Mouse (Mus musculus) ovary, postnatal 36 days (tissue): Measurements from ENCODE around the gene Pms2.
A peak's percentile ranks its signal among the peaks of the same experiment; 100 is the strongest.

Experiments
- DNase-seq: peaks from one replicate; pipeline ENCODE4 v3.0.0; 2022; ENCODE audit warnings: low spot score, mixed read lengths

The Pms2 gene

DNA sequence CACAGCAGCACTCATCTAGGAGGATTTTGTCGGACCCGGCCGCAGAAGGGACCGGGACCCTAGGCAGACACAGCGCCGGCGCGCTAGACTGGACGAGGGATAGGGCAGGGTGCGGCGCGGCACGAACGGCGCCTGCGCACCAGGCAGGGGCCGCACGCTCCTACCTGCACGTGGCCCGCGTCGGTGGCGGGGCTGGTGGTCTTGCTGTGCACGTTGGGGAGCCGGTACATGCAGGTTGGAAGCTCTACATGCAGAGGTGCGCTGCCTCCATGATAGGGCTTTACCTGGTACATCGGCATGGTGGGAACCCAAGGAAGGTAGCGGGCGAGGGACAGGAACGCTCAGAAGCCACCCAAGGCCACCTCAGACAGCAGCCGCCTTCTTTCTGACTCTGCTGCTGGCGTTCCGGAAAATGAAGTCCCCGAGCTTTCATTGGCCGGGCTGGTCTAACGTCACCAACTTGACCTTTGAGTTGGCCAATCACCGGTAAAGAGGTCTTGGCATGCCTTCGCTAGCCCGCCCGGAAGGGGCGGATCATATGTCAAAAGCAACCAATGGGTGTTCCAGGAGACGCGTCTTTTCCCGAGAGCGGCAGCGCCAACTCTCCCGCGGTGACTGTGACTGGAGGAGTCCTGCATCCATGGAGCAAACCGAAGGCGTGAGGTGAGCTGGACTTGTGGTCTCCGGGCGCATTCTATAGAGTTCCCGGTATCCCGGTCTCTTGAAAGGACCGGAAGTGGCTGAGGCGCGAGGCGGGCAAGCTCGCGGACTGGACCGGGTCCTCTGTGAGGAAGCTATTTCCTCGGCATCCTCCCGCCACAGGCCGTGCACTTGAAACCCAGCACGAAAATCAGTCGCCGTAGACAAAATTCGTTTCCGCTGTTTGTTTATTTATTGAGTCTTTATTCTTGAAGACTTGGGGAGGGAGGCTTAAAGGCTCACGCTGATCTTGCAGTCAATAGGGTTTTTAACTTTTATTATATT is at the start of gene Pms2, which contains the start of gene Aimp2:
Gene Pms2, plus strand, starts transcription at position 548 of the 984 bp plus-strand sequence.
Gene Aimp2, minus strand, starts transcription at position 431 of the 984 bp plus-strand sequence.
- peak; percentile 91 for DNase-seq

DNA sequence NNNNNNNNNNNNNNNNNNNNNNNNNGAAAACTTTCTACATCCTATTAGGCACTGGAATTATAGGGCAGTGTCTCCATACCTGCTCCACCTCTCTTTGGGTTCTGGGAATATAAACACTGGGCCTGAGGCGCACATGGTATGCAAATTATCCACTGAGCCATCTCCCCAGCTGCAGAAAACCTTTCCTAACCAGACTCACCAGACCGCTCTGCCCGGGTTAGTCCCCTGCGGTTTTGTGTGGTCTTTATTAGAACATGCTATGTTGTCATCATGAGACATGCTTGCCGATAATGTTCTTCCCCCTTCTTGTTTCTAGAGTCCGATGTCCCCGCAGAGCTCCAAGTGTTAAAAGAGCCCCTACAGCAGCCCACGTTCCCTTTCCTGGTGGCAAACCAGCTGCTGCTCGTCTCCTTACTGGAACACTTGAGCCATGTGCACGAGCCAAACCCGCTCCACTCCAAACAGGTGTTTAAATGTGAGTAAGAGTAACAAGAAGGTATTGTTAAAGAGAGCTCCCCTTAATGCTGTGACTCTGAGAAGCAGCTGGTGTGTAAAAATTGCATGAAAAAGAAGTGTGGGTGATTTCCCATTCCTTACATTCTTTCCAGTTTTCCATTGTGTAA is 38.1 kb upstream of the Pms2 start:
- DNase-seq = no peak

DNA sequence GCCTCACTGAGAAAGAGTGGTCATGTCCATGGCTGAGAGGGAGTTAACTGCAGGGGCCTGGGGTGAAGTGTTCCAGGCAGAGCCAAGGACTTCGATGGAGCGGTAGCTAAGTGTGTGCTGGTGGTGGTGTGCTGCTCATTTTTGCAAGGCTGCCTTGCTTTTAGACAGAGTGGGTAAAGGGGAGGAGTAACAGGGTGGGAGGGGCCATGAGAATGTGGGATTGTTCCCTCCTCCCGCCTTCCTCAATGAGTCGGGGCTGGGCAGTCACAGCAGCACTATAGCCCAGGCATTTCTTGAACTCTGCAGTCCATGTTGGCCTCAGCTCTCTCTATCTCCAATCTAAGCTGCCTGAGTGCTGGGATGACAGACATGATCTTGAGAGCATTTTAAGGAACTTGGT is 35.2 kb upstream of the Pms2 start:
- no peak for DNase-seq

DNA sequence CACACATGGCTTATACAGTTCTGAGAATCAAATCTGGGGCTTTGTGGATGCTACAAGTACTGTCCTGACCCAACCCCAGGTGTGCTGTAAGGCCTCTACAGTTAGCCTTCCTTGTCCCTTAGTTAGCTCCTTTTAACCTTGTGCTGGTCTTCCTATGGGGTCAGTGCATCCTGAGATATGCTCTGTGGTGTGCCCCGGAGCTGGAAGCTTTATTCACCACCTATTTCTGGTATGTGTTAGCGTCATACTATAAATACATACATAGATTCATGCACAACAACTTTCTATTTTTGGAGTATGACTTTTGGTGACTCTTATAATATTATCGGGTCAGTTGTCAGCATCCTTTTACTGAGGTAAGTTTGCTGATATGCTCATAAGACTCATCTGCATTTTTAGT is 24.5 kb upstream of the Pms2 start:
- DNase-seq = no peak

DNA sequence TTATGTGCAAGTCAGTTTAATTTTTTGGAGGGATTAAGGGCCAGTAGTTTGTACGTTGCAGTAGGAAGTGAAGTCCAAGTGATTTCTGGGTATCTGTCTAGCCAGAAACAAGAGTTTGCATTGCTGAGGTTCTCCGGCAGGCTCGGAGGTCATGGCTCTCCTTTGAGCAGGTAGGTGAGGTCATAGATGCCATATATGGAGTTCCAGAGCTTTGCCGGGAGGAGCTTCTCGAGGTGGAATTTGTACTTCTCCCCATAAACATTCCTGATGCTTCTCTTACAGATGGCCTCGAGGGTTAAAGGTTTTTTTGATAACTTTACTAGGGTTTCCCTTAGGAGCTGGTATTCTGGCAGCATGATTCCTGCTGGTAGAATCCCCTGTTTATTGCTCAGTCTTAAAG is 19.0 kb upstream of the Pms2 start:
- DNase-seq = no peak

DNA sequence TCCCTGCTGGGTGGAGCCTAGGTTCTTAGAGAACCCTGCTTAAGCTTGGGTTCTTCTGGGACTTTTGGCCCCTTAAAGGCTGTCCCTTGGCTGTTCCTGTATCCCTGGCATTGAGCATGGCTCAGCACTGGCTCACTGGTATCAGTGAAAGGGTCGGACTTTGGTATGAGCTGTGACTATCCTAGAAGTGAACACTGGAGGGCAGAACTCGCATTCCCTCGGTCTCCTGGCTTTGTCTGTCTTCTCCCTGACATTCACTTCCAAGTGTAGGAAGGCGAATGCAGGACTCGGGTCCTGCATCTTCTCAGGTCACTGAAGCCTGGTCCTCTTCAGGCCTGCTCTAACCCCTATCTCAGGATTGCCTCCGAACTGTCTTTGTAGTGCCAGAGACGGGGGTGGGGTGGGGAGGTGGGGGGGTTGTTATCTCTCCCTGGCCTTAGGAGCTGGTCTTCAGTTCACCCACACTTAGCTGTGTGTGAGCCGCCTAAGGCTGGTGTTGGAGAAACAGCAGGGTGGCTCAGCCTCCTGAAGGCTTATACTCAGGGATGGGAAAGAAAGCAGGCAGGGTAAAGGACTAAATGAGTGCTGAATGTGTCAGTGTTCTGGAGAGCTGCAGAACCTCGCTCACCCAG is 17.4 kb upstream of the Pms2 start:
- DNase-seq = no peak

DNA sequence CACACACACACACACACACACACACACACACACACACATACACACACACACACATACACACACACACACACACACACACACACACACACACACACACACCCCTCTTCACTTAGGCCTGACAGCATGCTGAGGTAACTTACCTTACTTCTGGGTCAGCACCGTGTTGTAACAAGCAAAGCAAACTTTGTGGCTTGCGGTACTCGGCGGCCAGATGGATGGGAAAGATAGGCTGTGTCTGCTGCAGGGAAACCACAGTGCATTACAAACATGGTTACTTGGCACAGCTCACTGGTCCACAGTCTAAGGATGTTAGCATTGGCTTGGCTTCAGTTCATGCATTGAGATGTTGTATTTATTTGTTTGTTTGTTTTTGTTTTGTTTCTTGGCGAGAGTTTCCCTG is 16.4 kb upstream of the Pms2 start:
- no peak for DNase-seq

DNA sequence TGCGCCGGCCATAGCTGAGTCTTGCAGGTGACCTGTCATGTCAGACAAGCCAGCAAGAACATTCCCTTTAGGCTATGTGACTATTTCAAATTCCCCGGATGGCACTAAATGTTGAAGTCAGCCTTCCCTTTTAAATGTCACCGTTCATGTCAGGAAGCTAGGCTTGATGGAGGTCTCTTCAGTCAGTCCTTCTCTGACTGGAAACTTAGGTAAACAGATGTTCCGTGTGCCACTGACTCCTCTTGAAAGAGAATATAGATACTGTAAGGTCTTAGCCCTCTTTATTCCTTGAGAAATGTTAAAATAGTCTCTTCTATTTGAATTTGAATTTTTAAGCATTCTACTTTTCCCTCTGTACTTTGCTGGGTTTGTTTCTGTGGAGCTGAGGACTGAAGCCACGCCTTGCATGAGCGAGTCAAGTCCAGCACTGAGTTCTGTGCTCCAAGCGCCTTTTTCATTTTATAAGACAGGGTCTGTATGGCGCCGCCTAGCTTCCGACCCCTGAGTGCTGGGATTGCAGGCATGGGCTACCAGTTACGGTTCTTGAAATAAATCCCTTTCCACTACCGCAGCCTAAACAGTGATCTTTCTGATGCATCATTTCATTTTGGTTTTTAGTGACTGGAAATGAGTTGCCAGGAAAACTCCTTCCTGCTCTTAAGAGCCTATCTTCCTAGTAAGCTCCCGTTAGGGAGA is 12.0 kb upstream of the Pms2 start, which contains the start of gene Ankrd61:
Gene Ankrd61, minus strand, starts transcription at position 51 of the 696 bp plus-strand sequence.
- DNase-seq = no peak

DNA sequence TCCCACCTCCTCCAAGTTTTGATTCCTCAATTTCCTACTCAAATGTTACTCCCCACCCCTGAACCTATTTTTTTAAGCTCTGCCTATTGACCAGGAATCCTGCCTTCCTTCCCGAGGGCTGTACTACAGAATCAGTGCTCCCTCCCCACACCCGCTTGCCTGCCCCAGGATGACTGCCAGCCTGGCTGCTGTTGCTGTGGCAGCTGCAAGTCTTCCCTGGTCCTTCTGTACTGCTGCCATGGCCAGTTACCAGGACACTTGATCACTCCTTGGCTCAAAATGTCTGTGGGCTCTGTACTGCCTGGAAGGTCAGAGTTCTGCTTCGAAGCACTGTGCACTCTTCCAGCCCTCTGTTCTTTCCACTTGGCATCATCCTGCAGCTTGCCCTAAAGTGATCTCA is 7.7 kb upstream of the Pms2 start:
- no peak for DNase-seq

DNA sequence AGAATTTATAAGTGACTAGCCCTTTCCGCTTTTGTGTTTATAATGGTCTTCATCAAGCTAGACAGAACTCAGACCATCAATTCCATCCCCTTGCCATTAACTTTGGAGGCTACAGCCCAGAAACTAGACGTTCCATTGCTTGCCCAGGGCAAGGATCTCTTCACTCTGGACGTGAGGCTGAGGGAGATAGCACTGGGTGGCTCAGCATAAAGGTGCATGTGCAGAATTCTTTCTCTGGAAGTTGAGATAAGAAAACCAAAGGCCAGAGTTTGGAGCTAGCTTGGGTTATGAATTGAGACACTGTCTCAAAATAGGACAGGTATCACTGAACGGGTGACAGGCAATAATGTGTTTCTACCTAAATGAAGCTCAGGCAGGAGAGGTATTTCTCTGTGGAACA is 6.0 kb upstream of the Pms2 start:
- DNase-seq = no peak

DNA sequence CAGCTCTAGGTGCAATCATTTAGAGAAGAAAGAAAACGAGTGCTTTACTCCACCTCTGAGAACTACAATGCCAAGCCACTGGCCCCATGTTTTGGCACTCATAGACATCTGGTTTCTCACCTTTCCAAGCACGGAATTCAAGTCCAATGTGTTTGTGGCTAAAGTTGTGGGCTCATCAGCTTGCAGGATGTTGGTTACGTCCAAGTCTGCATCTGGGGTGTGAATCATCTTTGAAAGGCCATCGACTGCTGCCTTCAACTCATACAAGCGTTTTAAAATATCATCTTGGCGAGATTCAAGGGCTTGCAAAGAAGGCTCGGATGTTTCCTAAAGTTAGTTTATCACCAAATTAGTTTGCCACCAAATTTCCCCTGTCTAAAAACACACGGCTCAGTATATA is 3.3 kb upstream of the Pms2 start:
- DNase-seq = no peak

DNA sequence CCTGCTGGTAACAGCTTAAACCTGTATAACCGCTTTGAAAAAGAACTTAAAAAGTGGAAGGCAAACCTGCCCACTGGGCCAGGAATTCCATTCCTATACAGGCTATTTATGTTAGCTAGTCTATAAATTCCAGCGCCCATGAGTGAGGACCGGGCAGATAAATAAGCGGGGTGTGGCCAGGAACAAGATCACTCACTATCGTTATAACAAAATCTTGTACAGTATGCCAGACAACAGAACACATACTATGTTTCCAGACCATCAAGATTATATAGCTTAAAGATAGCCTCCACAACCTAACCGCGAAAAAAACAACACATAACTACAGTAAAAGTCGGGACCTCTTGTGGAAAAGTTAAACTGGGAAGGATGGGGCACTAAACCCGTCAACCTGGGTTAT is 838 bp upstream of the Pms2 start:
- no peak for DNase-seq

DNA sequence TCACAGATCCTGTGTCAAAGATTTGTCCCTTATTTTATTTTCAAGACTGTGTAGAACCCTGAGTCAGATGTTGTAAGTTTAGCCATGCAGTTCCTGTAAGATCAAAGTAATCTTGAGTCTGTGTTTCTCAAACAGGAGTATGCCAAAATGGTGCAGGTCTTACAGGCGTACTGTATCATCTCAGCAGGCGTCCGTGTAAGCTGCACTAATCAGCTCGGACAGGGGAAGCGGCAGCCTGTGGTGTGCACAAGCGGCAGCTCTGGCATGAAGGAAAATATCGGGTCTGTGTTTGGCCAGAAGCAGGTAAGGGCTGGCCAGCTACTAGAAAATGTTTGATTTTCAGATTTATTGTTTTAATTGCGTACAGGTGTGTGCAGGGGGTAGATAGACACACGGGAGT is 6.5 kb downstream of the Pms2 start:
- no peak for DNase-seq

DNA sequence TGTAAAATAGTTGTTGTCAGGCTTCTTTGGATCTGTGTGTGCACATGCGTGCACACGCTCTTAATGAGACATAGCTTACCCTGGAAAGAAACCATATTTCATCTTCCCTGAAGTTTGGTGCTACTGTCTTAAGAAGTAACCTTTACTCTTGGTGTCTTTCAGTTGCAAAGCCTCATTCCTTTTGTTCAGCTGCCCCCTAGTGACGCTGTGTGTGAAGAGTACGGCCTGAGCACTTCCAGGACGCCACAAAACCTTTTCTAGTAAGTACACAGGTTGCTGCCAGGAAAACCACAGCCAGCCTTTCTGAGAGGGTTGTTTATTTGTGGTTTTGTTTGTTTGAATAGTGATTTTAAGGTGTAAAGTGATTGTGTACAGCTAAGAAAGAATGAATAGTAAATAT is 7.7 kb downstream of the Pms2 start:
- peak; percentile 45 for DNase-seq

DNA sequence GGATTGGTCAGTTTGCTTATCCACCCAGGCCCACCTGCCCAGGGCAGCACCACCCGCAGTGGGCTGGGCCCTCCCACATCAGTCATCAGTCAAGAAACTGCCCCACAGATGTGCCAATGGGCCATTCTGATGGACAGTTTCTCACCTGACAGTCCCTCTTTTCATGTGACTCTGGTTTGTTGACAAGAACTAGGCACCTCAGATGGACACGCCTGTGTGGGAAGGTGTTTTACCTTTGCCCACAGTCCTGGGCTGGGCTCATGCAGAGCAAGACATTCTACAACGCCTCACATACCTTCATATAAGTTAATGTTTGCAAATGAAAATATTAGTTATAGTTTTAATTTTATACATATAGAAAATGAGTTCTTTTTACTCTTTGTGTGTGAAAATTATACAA is 8.4 kb downstream of the Pms2 start:
- no peak for DNase-seq

DNA sequence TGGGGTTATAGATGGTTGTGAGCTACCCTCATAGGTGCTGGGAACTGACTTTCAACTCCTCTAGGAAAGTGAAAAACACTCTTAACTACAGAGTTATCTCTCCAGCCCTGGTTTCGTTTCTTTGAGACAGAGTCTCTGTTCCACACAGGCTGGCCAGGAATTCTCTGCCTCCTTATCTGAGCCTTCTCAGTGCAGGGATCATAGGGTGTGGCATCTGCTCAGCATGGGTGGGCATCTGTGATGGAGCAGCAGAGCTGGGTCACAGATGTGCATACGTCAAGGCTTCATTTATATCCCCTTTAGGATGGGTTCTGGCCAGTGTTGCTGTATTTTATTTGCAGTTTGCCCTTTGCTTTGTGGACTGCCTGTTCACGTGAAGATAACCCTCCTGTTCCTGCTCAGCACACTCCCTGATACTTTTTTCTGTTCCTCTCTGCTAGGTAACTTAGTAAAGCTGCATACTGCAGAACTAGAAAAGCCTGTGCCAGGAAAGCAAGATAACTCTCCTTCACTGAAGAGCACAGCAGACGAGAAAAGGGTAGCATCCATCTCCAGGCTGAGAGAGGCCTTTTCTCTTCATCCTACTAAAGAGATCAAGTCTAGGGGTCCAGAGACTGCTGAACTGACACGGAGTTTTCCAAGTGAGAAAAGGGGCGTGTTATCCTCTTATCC is 15.2 kb downstream of the Pms2 start:
- DNase-seq = no peak

DNA sequence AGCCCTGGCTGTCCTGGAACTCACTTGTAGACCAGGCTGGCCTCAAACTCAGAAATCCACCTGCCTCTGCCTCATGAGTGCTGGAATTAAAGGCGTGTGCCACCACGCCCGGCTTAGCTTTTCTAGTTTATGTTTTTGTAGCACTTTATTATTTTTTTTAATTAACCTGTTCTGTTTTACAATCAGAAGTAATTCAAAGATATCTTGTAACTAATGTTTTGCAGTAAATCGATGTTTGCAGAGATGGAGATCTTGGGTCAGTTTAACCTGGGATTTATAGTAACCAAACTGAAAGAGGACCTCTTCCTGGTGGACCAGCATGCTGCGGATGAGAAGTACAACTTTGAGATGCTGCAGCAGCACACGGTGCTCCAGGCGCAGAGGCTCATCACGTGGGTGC is 18.1 kb downstream of the Pms2 start, which contains the start of gene Gm42421:
Gene Gm42421, plus strand, starts transcription at position 301 of the 400 bp plus-strand sequence.
- DNase-seq = no peak

DNA sequence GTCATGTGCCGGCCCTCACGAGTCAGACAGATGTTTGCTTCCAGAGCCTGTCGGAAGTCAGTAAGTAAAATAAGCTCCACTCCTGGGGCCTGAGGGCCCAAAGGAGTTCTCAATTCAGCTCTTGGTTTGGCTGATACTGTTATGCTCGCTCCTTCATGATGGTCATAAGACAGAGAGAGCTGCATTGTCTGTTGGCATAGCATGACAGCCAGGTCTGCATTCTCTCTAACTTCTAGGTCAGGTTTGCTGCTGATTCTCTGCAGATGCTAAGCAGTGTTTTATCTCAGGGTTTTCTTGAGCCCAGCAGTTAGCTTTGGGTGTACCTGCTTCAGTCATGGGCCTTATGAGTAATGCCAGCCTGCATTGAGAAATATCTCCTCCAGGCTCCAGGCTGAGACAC is 19.5 kb downstream of the Pms2 start:
- DNase-seq = no peak

DNA sequence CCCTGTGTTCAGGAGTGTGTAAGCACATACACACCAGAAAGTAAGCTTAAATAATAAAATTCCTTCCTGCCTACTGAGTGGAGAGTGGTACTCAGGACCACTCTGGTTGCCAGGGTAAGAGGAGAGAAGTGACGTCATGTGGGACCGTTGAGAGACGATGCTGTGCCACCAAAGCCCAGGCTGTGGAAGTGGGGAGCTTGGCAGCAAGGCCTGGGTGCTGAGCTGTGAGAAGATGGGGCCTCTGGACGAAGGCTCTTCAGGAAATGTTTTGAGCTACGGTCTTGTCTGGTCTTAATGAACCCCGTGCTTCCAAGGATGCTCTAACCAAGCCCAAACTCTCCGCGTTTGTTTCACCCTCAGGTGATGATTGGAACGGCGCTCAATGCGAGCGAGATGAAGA is 20.9 kb downstream of the Pms2 start:
- DNase-seq = no peak

DNA sequence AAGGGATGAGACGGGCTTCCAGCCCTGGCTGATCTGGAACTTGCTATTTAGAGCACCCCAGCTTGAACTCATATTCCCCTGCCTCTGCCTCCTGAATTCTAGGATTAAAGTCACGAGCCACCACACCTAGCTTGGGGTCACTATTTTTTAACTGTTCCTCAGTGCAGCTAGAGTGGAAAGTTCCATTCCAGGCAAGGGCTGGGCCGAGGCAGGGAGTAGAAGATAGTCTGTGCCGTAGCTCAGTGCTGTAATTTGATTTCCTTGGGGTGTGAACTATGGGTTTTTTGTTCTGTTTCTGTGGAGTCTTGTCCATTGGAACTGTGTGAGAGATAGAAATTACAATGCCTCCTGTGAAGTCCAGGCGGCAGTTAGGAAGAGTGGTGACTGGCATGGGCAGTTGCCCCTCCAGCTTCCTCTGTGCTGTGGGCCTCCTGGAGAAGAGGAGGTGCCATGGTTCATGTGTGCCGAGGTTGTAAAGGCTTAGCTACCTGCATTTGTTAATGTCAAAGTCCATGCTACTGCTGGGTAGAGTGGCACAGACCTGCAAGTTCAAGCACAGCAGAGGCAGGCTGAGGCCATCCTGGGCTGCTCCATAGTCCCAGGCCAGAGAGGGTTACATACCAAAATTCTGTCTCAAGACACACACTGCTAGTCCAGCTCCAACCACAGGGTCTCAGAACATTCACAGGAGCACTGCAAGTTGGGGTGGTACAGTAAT is 22.3 kb downstream of the Pms2 start:
- DNase-seq = no peak

DNA sequence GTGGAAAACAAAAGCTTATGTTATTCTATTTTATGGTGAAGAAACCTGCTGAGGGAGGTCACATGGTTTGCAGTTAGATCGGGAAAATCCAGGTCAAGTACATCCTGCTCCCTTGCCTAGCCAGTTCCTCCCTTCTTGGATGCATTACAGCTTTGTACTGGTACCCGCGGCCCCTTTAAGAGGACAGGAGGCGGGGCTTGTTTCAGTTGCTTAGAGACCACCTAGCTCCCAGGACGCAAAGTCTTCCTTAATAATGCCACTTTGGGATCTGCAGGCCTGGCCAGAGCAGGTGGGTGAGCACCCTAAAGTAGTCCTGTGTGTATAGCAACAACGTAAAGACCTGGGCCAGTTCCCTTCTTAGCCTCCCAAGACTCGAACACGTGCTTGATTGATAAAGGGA is 23.1 kb downstream of the Pms2 start, which contains the start of gene Rsph10b:
Gene Rsph10b, plus strand, starts transcription at position 205 of the 400 bp plus-strand sequence.
- peak; percentile 18 for DNase-seq
